Mouse (Mus musculus): ENCODE data around the gene Cd7. TPM values are rescaled to one million over a fixed set of nuclear protein-coding genes. Genes with fewer than 3 reads are reported as not detected.
"Not testable (repeated sequence)": the region's sequence is repeated elsewhere in the genome, so short reads cannot be mapped to it uniquely, and the experiment has no call there.

Gene Cd7
- total RNA-seq, 2 experiments from 2014 or later = 1.6 to 1.7 TPM

DNA sequence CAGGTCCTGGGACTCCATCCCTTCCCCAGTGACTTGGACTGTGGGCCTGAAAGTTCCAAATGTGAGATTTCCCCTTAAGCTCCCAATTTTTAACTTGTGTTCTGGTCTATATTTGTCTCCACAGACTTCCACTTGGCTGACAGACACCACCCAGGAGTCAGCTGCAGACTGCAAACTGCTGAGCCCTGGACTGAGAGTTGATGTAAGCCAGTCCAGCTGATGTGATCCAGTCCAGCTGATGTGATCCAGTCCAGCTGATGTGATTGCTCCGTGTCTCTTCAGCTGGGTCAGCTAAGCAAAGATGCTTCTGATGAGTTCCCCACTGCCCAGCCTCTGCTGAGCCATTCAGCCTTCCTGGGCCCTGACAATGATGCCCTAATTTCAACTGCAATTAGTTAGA is 12.6 kb upstream of the Cd7 start:
- intact Hi-C loops (cut with DNase I) = no loop called here

DNA sequence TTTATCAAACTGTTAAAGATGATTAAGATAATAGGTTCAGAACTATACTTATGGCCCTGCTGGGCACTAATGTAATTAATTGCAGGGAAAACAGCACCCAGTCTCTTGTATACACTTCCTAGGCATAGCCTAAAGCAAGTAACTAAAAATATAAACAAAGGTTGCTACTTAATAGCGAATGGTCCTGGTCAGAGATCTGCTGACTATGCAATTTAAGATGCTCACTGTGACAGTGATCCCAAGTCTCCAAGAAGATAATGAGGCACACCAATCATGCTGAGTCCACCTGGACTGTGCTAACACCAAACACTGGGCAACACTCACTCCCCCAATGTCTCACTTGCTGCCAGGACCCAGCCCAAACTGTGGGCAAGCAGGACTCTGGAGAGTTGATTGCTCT is 10.6 kb upstream of the Cd7 start:
- intact Hi-C loops (cut with DNase I) = no loop called here

More for the DNA sequence above, 12.6 kb upstream of the Cd7 start:
- no peak for DNase-seq (ENCODE audit: low spot score in 2 of 2)

GRCm38 (mm10) chr11:121047826-121048399 is 8.7 kb upstream of the Cd7 start:
- intact Hi-C loops (cut with DNase I) = no loop called here
- DNase-seq (ENCODE audit: low spot score in 2 of 2) = peak; percentile 20 to 51

More for the DNA sequence above, 10.6 kb upstream of the Cd7 start:
- DNase-seq (ENCODE audit: low spot score in 2 of 2) = no peak

DNA sequence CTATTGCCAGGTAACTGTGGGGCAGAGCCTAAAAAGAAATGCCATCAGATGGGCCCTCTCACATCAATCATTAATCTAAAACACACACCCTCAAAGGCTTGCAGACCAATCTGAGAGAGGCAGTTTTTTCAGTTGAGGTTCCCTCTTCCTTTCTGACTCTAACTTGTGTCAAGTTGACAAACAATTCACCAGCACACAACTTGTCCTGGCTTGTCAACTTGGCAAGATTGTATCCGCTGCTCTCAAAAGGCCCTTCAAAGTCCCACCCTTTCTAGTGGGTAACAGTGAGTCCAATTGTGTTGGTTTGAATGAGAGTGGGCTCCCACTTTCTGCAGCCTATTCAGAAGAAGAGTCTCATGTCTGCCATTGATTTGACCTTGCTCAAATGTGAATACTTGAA is 6.1 kb upstream of the Cd7 start:
- no peak for DNase-seq (ENCODE audit: low spot score in 2 of 2)
- intact Hi-C loops (cut with DNase I) = no loop called here

DNA sequence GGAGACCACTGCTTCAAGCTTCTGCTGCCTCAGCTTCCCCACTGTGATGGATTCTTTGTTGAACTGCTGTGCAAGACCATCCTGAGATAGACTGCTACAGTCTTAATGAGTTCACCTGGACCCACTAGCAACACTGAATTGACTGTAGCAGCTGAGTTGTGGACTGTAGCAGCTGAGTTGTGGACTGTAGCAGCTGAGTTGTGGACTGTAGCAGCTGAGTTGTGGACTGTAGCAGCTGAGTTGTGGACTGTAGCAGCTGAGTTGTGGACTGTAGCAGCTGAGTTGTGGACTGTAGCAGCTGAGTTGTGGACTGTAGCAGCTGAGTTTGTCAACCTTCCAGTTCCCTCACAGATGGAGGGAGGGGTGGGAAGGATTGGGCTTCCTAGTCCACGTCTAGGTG is 3.8 kb upstream of the Cd7 start:
- intact Hi-C loops (cut with DNase I) = loop anchor here (5.0 kb wide), 1 partner anchor 321 kb away; the partner anchor contains the start of gene Rac3
- DNase-seq (ENCODE audit: low spot score in 2 of 2) = not testable (repeated sequence)

DNA sequence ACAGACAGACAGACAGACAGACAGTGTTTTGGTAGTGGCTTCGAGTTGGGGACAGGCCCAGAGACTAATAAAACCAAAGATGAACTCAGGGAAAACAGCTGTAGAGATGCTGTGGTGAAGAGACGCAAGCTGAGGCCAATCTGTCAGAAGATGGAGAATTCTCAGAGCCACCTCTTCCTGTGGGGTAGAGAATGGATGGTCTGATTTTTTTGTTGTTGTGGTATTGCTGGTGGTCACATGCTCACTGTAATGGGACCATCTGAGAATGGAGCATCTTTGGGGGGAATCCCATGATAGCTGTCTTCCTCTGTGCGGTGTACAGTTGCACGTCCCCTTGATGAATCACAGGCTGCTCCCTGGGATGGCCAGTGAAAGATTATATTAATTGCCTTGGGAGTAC is 3.3 kb upstream of the Cd7 start:
- no peak for DNase-seq (ENCODE audit: low spot score in 2 of 2)
- intact Hi-C loops (cut with DNase I) = loop anchor here (5.0 kb wide), 1 partner anchor 320 kb away; the partner anchor contains the start of gene Rac3

DNA sequence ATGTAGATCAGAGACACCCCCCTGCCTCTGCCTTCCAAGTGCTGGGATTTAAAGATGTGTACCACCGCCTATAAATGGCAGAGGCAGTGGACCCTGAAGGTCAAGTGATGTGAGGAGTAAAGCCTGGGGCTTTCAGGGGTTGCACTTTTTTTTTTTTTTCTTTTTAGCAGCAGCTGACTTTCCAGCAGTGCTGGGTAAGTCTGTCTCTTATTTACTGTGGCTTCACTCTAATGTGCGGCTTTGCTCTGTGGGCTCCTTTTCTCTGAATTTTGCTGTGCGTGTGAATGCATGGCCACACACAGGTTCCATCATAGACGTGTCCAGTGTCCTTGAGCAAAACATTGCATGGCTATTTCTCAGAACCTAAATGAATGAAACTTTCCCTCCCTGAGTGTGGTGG is 2.4 kb upstream of the Cd7 start:
- DNase-seq (ENCODE audit: low spot score in 2 of 2) = no peak
- intact Hi-C loops (cut with DNase I) = loop anchor here (1.0 to 5.0 kb wide), 3 partner anchors 24 to 319 kb away; partner anchors contain the start of gene Rac3

DNA sequence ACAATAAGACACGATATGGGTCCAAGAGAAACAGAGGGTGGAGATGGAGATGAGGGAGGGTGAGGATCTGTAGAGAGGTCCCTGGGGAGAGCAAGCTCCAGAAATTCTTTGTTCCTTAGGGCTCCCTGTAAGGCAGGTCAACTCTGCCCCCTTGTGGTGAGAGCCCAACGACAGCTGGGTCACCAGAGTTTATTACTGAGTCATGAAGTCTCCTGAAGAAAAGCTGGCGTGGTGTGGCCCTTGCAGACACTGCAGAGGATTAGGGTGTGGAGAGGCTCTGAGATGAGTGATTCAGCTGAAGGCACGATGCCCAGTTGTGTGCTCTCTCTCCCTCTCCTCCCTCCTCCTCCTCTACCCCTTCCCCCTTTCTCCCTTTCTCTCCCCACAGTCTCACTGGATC is 2.0 kb upstream of the Cd7 start:
- intact Hi-C loops (cut with DNase I) = loop anchor here (1.0 to 5.0 kb wide), 3 partner anchors 24 to 319 kb away; partner anchors contain the start of gene Rac3
- peak; percentile 77 to 89 for DNase-seq (ENCODE audit: low spot score in 2 of 2)

GRCm38 (mm10) chr11:121038366-121039240 is 615 bp downstream of the Cd7 start:
- intact Hi-C loops (cut with DNase I) = no loop called here
- peak; percentile 44 to 82 for DNase-seq (ENCODE audit: low spot score in 2 of 2)

DNA sequence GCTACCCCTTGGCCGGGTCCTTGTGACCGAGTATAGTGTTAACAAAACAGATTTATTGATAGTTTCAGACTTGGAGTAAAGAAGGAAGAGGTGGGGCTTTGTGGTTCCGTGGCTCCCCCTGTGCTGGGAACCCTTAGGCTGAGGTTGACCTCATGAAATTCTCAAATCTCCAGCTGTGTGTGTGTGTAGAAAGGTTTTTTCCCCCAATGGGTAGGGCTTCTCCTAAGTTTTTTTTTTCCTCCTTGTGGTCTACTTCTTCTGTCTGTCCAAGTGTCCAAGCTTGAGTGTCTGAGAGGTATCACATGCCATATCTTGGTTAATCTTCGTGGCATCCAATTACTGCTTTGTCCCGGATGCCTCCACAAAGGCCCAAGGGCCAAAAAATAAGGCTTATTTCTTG is 6.1 kb downstream of the Cd7 start:
- DNase-seq (ENCODE audit: low spot score in 2 of 2) = no peak
- intact Hi-C loops (cut with DNase I) = no loop called here

DNA sequence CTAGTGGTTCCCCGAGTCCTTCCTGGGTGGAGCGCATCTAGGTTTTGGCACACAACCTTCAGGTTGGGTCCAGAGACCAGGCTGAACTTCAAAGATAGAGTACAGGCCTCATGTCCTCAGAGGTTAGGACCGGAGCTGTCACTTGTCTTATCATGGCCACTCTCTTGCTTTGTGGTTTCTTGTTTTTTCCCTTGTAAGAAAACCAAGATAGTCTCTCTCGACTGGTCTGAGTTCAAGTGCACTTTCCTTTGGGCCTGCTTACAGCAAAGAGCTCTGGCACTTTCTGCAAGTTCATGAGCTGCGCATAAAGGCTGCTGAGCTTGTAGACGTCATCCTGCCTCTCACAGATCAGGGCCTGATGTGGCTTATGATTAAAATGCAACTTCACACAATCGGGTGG is 12.0 kb downstream of the Cd7 start:
- intact Hi-C loops (cut with DNase I) = no loop called here
- DNase-seq (ENCODE audit: low spot score in 2 of 2) = no peak

GRCm38 (mm10) chr11:121024163-121024562 is 15.1 kb downstream of the Cd7 start:
- intact Hi-C loops (cut with DNase I) = no loop called here
- peak in 1 of 2 experiments; percentile 70 for DNase-seq (ENCODE audit: low spot score in 2 of 2)

GRCm38 (mm10) chr11:121019501-121019900 is 19.7 kb downstream of the Cd7 start:
- intact Hi-C loops (cut with DNase I) = no loop called here

GRCm38 (mm10) chr11:121017703-121018102 is 21.5 kb downstream of the Cd7 start:
- peak; percentile 49 to 69 for DNase-seq (ENCODE audit: low spot score in 2 of 2)
- intact Hi-C loops (cut with DNase I) = loop anchor here (1.0 kb wide), 1 partner anchor 24 kb away; no protein-coding TSS in a partner anchor

More at GRCm38 (mm10) chr11:121019501-121019900, 19.7 kb downstream of the Cd7 start:
- no peak for DNase-seq (ENCODE audit: low spot score in 2 of 2)

- no peak for DNase-seq (ENCODE audit: low spot score in 2 of 2)
- intact Hi-C loops (cut with DNase I) = no loop called here
Measured at GRCm38 (mm10) chr11:121015472-121015871, 23.7 kb downstream of the Cd7 start.

- peak; percentile 55 to 83 for DNase-seq (ENCODE audit: low spot score in 2 of 2)
- intact Hi-C loops (cut with DNase I) = no loop called here
Measured at GRCm38 (mm10) chr11:121014896-121015300, 24.3 kb downstream of the Cd7 start.

DNA sequence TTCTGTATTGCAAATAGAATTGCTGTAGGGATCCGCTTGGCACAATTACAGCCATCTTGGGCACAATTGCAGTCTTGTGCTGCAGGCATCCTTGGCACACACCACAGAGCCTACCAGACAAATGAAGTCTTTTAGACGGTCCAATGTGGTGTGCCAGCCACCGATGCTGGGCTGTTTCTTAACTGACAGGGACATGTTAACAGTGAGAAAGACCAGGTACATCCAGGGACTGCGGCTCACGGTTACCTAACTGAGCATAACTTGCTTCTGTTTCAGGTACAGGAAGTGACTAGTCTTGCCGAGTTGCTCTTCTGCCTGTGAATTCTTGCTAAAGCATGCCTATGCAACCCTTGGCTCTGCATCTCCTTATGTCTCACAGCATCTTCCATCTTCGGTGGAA is 25.6 kb downstream of the Cd7 start:
- DNase-seq (ENCODE audit: low spot score in 2 of 2) = peak in 1 of 2 experiments; percentile 29
- intact Hi-C loops (cut with DNase I) = no loop called here

- no peak for DNase-seq (ENCODE audit: low spot score in 2 of 2)
- intact Hi-C loops (cut with DNase I) = no loop called here
Measured at GRCm38 (mm10) chr11:121010044-121010755, 29.0 kb downstream of the Cd7 start.

DNA sequence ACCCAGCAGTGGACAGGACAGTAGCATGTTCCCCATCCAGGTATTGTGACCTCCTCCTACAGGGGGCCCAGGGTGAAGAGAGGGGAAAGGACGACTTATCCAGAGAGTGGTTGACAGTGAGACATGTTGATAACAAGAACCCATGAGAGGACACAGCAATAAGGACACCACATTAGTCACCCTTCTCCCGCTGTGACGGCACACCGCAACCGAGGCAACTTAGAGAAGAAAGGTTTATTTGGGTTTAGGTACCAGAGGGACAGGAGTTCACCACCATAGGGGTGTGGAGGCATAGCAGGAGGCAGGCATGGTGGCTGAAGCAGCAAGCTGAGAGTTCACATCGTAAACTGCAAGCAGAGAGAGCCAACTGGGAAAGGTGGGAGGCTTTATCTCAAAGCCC is 33.0 kb downstream of the Cd7 start:
- intact Hi-C loops (cut with DNase I) = no loop called here
- DNase-seq (ENCODE audit: low spot score in 2 of 2) = no peak

DNA sequence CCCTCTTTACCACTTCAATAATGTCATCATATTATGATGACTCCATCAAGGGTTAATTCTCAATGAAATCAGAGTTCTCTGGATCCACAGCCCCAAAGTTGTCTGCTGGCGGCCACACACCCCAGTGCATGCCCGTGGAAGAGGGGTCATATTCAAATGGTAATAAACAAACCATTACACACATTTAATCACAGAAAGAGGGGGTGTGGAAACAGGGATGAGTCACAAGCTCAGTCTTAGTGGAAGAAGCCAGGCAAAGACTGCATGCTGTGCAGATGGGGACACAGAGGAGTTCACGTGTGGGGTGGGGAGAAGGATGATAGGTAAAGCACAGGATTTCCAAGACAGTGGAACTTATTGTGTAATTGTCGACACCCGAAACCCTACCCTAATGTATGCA is 34.9 kb downstream of the Cd7 start:
- peak in 1 of 2 experiments; percentile 50 for DNase-seq (ENCODE audit: low spot score in 2 of 2)
- intact Hi-C loops (cut with DNase I) = no loop called here

Measured in left cerebral cortex, postnatal 25 days (tissue).